Mouse (Mus musculus) lung, adult 10 weeks (tissue): Measurements from ENCODE around the gene Cox10. TPM values are rescaled to one million over a fixed set of nuclear protein-coding genes. Genes with fewer than 3 reads are reported as not detected.

ENCODE experiments used
- polyA plus RNA-seq: library from polyadenylated mRNA; stranded (reverse); fragments of 350-450 nt; fragmentation: Illumina TruSeq; extraction: RNeasy Lipid Tissue Mini Kit (QIAGEN cat#74804); gene quantifications from one replicate; pipeline ENCODE4 v1.2.3, GENCODE M21; 2014; ENCODE audit warnings: low read depth, low replicate concordance; ENCODE audit not compliant: insufficient read depth

Cox10 gene
- polyA plus RNA-seq: 5.7 TPM

GRCm38 (mm10) chr11:64078956-64079726, at the start of gene Cox10:
Gene Cox10, minus strand, starts transcription at chr11:64079468.

GRCm38 (mm10) chr11:63922091-63922621, 157.1 kb downstream of the Cox10 start, which contains the start of gene Hs3st3b1:
Gene Hs3st3b1, minus strand, starts transcription at chr11:63922290.

Other genes starting within 250 kb of the Cox10 start
- 1.5 TPM for gene Hs3st3b1, start 157.2 kb downstream of the Cox10 start, polyA plus RNA-seq